Mouse (Mus musculus): ENCODE results near the gene Gfra4.
"Not testable (repeated sequence)": the region's sequence is repeated elsewhere in the genome, so short reads cannot be mapped to it uniquely, and the experiment has no call there.

Gene Gfra4

DNA sequence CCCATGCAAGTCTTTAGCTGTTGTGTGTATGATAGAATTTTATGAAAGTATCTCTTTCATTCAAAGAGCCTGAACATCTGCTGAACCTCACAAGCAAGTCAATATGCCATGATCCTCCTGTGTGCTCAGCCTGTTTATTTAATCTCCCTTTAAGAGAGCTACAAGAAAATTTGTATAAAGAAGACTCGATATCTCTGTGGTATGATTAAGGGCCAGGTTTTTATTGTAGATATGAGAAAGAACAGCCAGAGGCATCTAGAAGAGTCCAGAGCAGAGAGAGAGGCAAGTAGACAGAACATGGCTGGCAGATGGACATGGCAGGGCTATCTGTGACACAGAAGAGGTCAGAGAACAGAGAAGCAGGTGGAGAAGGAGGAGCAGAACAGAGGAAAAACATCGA is 3.1 kb upstream of the Gfra4 start:
- no peak for DNase-seq

GRCm38 (mm10) chr2:131044989-131045720 is 2.3 kb upstream of the Gfra4 start:
- peak in 1 of 2 experiments; percentile 17 for DNase-seq

DNA sequence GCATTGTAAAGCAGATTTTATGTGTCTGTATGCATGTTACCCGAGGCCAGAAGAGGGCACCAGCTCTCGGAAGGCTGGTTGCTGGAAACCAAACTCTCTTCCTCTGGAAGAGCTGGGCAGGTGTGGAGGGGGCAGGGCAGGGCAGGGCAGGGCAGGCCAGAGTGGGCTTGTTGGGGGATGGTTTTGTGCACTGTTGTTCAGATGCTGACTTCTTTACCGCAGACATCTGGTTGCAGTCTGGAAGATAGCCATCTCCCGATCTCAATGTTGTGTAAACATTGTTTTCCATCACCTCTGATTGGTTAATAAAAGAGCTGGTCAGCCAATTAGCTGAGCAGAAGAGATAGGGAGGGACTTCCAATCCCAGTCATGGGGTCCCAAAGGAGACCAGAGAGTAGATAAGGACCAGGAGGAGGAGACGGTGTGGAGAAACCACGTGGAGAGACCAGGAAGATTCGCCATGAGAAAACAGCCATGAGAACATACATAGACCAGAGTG is 1.5 kb upstream of the Gfra4 start:
- peak in 1 of 2 experiments; percentile 15 for DNase-seq

DNA sequence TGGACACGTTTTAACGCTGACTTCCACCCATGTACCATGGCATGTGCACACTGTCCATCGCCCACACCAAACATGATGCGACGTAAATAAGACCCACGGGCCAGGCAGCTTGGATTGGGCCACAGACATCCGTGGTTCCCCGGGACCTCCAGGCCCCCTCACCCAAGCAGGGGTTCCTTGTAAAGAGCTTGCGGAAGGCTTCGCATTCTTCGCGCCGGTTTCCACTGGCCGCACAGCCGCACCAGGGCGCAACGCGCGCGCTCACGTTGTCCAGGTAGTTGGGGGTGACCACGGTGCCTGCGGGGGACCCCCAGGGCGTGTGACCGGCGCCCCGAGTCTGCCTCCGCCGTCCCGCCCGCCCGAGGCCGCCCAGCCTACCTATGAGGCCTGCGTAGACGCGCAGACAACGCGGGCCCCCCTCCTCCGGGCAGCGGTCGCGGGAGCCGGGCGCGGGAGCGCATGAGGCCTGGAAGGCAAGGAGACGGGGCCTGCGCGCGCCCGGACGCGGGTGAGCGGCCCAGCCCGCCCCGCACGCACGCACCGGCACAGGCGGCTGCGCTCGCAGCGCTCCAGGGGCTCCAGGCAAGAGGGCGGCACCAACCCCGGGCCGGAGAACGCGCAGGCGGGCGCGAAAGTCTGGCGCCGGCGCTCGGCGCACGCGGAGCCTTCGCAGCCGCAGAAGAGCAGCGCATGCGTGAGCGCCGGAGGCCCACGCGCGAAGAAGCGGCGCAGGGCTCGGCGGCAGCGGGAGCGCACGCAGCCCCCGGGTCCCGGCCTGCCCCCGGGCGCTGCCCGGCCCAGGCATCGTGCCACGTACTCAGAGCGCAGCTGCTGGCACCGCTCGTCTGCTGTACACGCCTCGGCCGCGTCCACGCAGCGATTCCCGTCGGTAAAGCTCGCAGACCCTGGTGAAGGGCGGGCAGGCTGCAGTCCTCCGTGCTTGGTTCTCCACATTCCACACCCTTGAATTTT is 1.7 kb downstream of the Gfra4 start:
- DNase-seq: no peak

DNA sequence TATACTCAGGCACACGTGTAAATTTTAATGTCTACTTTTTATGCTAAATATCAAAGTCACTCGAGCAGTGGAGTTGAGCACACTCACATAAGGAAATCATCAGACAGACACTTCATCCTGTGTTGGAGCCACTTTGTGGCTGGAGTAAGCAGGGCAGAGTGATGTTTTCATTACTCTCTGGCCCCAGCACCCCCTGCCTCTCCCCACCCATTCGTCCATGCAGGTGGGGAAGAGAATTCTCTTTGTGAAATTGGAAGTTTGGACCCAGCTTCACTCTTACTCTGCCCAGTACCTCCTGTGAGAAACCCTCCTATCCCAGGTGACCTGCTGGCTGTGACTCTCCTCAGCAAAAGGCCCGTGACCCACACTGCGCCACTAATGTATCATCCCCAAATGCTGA is 4.2 kb downstream of the Gfra4 start:
- no peak for DNase-seq

GRCm38 (mm10) chr2:131038197-131038596 is 4.7 kb downstream of the Gfra4 start:
- DNase-seq: no peak

DNA sequence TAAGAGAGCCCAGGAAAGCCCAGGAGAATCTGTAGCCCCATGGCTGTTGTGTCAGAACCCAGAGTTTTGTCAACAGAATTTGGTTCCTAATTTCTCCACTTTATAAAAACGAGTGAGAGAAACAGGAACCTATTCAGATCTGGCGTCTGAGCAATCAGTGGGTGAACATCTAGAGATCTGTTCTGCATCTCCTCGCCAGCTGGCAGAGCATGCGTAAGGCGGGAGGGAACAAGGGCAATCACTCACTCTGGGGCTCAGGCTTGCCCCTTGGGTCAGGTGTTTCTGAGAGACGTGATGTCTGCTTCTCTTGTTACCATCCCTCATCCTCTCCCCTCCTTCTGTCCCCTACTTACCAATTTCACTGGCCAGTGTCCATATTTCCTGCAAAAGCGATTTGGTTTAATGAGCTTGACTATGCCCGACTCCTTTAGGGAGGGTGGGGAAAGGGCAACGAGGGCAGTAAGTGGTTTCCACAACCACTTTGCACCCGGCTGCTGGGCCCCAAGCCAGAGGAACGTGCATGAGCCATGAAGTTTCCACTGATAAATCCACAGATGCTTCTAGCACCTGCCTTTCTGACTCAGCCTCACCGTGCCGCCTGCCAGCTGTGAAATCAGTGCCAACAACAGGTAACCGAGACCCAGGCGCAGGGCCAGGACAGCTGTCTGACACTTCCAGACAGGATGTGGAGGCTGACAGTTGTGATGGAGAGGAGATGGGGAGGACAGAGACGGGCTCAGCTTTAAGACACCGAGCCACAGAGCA is 5.5 kb downstream of the Gfra4 start:
- DNase-seq: peak; percentile 31 to 37

GRCm38 (mm10) chr2:131036757-131037156 is 6.1 kb downstream of the Gfra4 start:
- no peak for DNase-seq

DNA sequence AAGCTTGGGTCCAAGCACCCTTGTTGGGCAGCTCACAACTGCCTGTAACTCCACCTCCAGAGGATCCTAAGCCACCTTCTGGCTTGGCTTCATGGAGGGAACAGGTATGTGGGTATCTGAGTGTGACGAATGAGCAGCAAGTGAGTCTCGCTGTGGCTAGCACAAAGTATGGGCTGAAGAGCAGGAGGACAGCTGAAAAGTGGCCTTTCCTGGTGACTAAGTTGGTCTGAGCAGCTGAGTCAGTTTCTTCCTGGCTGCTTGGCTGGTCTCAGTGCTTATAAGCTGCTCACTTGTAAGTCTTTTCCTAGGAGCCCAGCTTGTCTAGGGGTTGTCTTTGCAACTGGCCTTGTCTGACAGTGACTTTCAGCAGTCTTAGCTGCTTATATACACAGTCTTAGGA is 6.5 kb downstream of the Gfra4 start:
- DNase-seq: no peak

DNA sequence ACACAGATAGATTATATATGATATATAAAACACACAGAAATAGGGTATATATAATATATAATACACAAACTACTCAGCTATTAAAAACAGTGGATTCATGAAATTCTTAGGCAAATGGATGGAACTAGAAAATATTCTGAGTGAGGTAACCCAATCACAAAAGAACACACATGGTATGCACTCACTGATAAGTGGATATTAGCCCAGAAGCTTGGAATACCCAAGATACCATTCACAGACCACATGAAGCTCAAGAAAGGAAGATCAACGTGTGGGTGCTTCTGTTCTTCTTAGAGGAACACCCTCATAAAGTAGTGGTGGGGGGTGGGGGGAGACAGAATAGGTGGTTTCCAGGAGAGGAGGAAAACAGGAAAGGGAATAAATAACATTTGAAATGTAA is 11.5 kb downstream of the Gfra4 start:
- DNase-seq: not testable (repeated sequence)

DNA sequence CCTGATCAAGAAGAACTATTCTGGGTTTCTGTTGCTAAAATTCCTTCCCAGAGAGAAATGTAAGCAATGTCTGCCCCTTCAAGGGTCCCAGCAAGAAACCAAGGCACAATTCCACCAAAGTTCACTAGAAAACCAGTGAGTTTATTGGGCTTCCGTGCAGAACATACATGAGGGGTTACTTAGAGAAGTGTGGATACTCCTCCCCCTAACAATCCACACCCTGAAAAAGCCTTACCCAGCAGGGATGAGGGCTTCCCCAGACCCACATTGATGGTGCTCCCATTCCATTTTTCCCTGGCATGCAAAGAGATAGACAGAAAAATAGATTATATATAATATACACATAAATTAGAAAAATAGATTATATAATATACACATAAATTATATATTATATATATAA is 11.9 kb downstream of the Gfra4 start:
- no peak for DNase-seq

GRCm38 (mm10) chr2:131030561-131030960 is 12.3 kb downstream of the Gfra4 start:
- no peak for DNase-seq

GRCm38 (mm10) chr2:131029065-131029935 is 13.6 kb downstream of the Gfra4 start:
- no peak for DNase-seq

DNA sequence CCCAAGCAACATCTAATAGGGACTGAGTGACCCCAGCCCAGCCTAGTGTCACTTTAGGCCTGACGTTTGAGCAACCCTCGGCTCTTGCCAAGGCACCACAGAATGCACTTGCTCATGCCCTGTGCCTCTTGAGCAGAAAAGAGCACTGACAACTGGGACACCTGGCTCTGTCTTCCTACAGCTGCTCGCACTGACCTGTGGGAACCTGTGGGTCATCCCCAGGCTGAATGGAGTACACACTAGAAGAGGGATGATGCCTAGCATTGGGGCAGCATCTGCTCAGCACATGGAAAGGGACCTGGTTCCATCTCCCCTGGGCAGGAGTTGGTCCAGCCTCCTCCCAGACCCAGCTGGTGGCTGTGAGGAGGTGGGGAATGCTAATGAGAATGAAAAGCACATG is 15.9 kb downstream of the Gfra4 start:
- DNase-seq: no peak

- no peak for DNase-seq
Observed at GRCm38 (mm10) chr2:131025230-131025629, 17.7 kb downstream of the Gfra4 start.

DNA sequence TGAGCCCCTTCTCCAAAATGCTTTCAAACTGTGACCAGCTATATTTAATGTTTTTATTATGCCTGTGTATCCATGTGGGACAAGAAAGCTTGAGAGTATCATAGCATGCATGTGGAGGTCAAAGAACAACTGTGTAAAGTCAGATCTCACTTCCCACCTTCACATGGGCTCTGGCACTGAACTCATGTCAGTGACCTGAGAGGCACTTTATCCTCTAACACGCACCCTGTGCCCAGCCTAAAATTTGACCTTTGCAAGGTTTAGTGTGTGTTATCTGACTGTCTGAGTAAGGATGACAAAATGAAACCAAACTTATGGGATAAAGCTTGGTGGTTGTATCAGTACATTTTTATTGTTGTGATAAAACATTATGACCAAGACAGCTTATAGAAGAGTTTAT is 32.3 kb downstream of the Gfra4 start:
- DNase-seq: no peak

GRCm38 (mm10) chr2:131009123-131009522 is 33.8 kb downstream of the Gfra4 start:
- DNase-seq: no peak

- DNase-seq: no peak
Observed at GRCm38 (mm10) chr2:130992818-130993217, 50.1 kb downstream of the Gfra4 start.

All from kidney, adult 8-10 months (tissue).